Mouse (Mus musculus): ENCODE results near the gene Fcamr. TPM values are rescaled to one million over a fixed set of nuclear protein-coding genes. Genes with fewer than 3 reads are reported as not detected.

Gene Fcamr
- polyA plus RNA-seq, 1 experiment from 2014 or later: not detected

GRCm38 (mm10) chr1:130802976-130803375 lies 2.3 kb downstream of the Fcamr start:
- Histone ChIP-seq H3K9me3 (replicated peaks) (no peaks in the 10 kb centered on the region), H3K9ac (no peak overlapping the region), H3K4me2 (no peak overlapping the region), H3K36me3 (replicated peaks) (no peaks in the 10 kb centered on the region), H3K4me1 (replicated peaks) (no peaks in the 10 kb centered on the region), H3K4me3 (replicated peaks) (no peak overlapping the region), H3K27ac (replicated peaks) (no peak overlapping the region), H3K27me3 (no peaks in the 10 kb centered on the region)
- 47% methylated on average over 6 of the region's 6 CpGs for WGBS (ENCODE audit: insufficient replicate concordance)
- ATAC-seq (ENCODE audit: insufficient read depth): no peak

GRCm38 (mm10) chr1:130804279-130804678 lies 3.6 kb downstream of the Fcamr start:
- Histone ChIP-seq H3K4me2 (no peak overlapping the region), H3K9me3 (replicated peaks) (no peaks in the 10 kb centered on the region), H3K36me3 (replicated peaks) (no peaks in the 10 kb centered on the region), H3K4me3 (replicated peaks) (no peak overlapping the region), H3K27me3 (no peaks in the 10 kb centered on the region), H3K27ac (replicated peaks) (no peak overlapping the region), H3K9ac (no peak overlapping the region), H3K4me1 (replicated peaks) (no peaks in the 10 kb centered on the region)
- ATAC-seq (ENCODE audit: insufficient read depth): no peak
- WGBS (ENCODE audit: insufficient replicate concordance): 65% methylated on average over 6 of the region's 6 CpGs

DNA sequence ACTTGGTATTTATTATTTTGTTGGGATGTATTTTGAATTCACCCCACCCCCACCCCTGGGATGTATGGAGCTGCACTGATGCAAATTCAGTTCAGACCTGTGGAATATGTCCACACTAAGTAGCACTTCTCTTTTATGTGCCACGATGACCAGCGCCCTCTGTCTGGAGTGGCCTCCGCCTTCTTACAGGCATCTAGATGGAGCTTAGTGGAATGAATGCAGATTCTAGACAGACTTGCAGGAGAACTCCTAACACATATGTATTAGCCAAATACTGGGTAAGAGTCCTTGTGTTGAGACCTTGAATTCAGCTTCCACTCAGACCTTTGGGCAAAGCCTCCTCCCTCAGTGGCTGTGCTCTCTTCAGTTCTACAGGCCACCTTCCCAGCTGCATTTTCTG lies 10.2 kb downstream of the Fcamr start:
- Histone ChIP-seq H3K27me3 (no peaks in the 10 kb centered on the region), H3K27ac (replicated peaks) (no peak overlapping the region), H3K4me1 (replicated peaks) (no peaks in the 10 kb centered on the region), H3K9me3 (replicated peaks) (no peaks in the 10 kb centered on the region), H3K9ac (no peak overlapping the region), H3K36me3 (replicated peaks) (no peaks in the 10 kb centered on the region), H3K4me3 (replicated peaks) (no peak overlapping the region), H3K4me2 (no peak overlapping the region)
- no peak for ATAC-seq (ENCODE audit: insufficient read depth)
- 78% methylated on average over 3 of the region's 3 CpGs for WGBS (ENCODE audit: insufficient replicate concordance)

DNA sequence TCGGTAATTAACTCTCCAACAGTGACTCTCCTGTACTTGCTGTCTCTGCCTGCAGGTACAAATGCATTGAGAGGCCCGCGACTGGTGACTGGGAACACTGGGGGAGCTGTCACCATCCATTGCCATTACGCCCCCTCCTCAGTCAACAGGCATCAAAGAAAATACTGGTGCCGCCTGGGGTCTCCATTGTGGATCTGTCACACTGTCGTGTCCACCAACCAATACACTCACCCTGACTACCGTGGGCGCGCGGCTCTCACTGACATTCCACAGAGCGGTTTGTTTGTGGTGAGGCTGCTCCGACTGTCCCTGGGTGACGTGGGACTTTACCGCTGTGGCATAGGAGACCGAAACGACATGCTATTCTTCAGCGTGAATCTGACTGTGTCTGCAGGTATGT lies 10.6 kb downstream of the Fcamr start:
- WGBS (ENCODE audit: insufficient replicate concordance): 68% methylated on average over 17 of the region's 17 CpGs
- Histone ChIP-seq H3K27ac (replicated peaks) (no peak overlapping the region), H3K9ac (no peak overlapping the region), H3K9me3 (replicated peaks) (no peaks in the 10 kb centered on the region), H3K4me1 (replicated peaks) (no peaks in the 10 kb centered on the region), H3K4me3 (replicated peaks) (no peak overlapping the region), H3K4me2 (no peak overlapping the region), H3K27me3 (no peaks in the 10 kb centered on the region), H3K36me3 (replicated peaks) (no peaks in the 10 kb centered on the region)
- no peak for ATAC-seq (ENCODE audit: insufficient read depth)

- Histone ChIP-seq H3K4me1 (replicated peaks) (0 out of 2 replicates have a peak, but pooled peaks cover 11% of the 10 kb centered on the region), H3K4me3 (replicated peaks) (no peak overlapping the region), H3K9me3 (replicated peaks) (no peaks in the 10 kb centered on the region), H3K27me3 (no peaks in the 10 kb centered on the region), H3K4me2 (no peak overlapping the region), H3K27ac (replicated peaks) (no peak overlapping the region), H3K9ac (no peak overlapping the region), H3K36me3 (replicated peaks) (no peaks in the 10 kb centered on the region)
- ATAC-seq (ENCODE audit: insufficient read depth): no peak
- 24% methylated on average over 1 of the region's 1 CpGs for WGBS (ENCODE audit: insufficient replicate concordance)
Measured at GRCm38 (mm10) chr1:130819737-130820136, 19.0 kb downstream of the Fcamr start.

DNA sequence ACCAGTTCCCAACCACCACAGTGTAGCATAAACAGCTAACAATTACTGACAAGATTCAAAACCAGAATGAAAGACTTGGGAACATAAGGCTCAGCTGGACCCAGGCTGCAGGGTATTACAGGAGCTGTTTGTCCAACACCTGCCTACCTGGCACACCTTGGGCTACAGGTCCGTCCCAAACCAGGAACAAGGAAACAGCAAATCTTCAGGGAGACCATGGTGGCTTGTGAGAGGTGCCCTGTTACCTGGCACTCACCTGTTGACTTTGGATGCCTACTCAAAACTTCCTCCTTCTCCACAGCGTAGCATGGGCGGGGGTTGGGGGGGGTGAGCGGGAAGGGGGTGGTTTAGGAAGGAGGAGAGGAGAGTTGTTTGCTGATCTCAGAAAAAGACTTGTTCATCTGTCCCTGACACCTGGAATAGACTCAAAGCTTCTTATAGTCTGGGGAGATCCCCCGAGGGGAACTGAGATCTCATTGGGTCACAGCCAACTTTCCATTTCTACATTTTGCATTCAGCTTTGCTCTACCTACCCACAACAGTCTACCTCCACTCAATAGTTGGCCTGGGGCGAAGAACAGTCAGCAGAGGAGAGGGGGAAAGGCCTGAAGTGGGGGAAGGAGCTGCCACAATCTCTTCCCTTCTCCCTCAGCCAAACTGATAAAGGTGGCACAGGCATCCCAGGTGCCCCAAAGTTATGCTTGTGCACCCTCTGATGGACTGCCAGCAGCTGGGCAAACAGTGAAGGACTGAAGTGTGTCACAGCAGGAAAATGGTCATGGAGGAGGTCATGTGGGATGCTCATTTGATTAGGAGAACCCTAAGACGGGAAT lies 19.8 kb downstream of the Fcamr start:
- no peak for ATAC-seq (ENCODE audit: insufficient read depth)
- 55% methylated on average over 7 of the region's 7 CpGs for WGBS (ENCODE audit: insufficient replicate concordance)
- H3K27ac ChIP-seq (replicated peaks): peak overlapping the region; percentile 71; the same call in 1 of the 2 replicates

DNA sequence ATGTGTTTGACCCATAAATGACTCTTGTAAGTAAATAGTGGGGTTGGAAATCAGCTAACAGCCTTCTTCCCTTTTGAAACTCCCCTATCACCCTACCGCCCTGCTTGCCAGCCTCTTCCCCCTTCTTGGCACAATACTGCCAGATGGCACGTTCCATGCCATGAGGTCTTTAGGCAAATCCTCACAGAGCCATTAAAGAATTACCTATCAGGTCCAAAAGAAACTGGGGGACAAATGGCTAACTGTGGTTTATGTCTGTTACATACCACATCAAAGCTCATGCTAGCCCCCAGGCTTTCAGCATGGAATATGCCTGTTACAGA lies 20.4 kb downstream of the Fcamr start:
- Histone ChIP-seq H3K4me1 (replicated peaks) (0 out of 2 replicates have a peak, but pooled peaks cover 11% of the 10 kb centered on the region), H3K9ac (no peak overlapping the region), H3K27me3 (no peaks in the 10 kb centered on the region), H3K4me2 (no peak overlapping the region), H3K27ac (replicated peaks) (peak overlapping the region; percentile 71), H3K4me3 (replicated peaks) (no peak overlapping the region), H3K36me3 (replicated peaks) (no peaks in the 10 kb centered on the region), H3K9me3 (replicated peaks) (no peaks in the 10 kb centered on the region)
- no peak for ATAC-seq (ENCODE audit: insufficient read depth)
- 48% methylated on average over 2 of the region's 2 CpGs for WGBS (ENCODE audit: insufficient replicate concordance)

More for the DNA sequence above, 19.8 kb downstream of the Fcamr start:
- no peak overlapping the region for H3K4me3 ChIP-seq (replicated peaks)
- 0 out of 2 replicates have a peak, but pooled peaks cover 11% of the 10 kb centered on the region for H3K4me1 ChIP-seq (replicated peaks)
- H3K27me3 ChIP-seq: no peaks in the 10 kb centered on the region
- no peaks in the 10 kb centered on the region for H3K9me3 ChIP-seq (replicated peaks)
- H3K4me2 ChIP-seq: no peak overlapping the region
- H3K36me3 ChIP-seq (replicated peaks): no peaks in the 10 kb centered on the region
- no peak overlapping the region for H3K9ac ChIP-seq

GRCm38 (mm10) chr1:130821911-130822625 lies 21.4 kb downstream of the Fcamr start:
- peak; percentile 80 for ATAC-seq (ENCODE audit: insufficient read depth)
- H3K4me2 ChIP-seq: no peak overlapping the region
- H3K27ac ChIP-seq (replicated peaks): peak overlapping the region; percentile 71
- no peak overlapping the region for H3K9ac ChIP-seq
- H3K27me3 ChIP-seq: no peaks in the 10 kb centered on the region
- WGBS (ENCODE audit: insufficient replicate concordance): 50% methylated on average over 9 of the region's 9 CpGs
- H3K36me3 ChIP-seq (replicated peaks): no peaks in the 10 kb centered on the region
- no peak overlapping the region for H3K4me3 ChIP-seq (replicated peaks)
- H3K9me3 ChIP-seq (replicated peaks): no peaks in the 10 kb centered on the region
- H3K4me1 ChIP-seq (replicated peaks): 0 out of 2 replicates have a peak, but pooled peaks cover 11% of the 10 kb centered on the region

DNA sequence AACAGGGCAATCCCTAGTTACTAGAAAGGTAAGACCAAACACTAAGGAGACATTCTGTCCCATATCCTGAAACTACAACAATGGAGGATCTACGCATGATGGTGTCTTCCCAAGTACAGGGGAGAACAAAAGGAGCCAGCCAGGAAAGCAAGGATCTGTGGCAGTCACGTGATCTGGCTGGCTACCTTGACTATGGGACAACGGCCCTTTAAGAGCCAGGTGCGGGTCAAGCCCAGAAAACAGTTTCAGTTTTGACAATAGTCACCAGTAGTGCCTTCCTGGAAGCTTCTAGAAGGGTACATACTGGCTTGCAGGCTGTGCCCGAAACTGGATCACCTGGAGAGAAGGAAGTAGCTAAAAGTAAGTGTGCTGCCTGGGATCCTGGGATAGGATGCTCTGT lies 25.7 kb downstream of the Fcamr start, which contains the start of gene Pigr:
TSS of gene Pigr (plus strand) at position 237 of the 400 bp plus-strand sequence.
- no peaks in the 10 kb centered on the region for H3K9me3 ChIP-seq (replicated peaks)
- 63% methylated on average over 5 of the region's 5 CpGs for WGBS (ENCODE audit: insufficient replicate concordance)
- H3K4me1 ChIP-seq (replicated peaks): 0 out of 2 replicates have a peak, but pooled peaks cover 4% of the 10 kb centered on the region
- H3K4me3 ChIP-seq (replicated peaks): no peak within 1 kb of the TSS
- no peak within 1 kb of the TSS for H3K4me2 ChIP-seq
- H3K27me3 ChIP-seq: no peaks in the 10 kb centered on the region
- ATAC-seq (ENCODE audit: insufficient read depth): no peak
- H3K36me3 ChIP-seq (replicated peaks): no peaks in the 10 kb centered on the region
- H3K9ac ChIP-seq: no peak within 1 kb of the TSS
- H3K27ac ChIP-seq (replicated peaks): no peak within 1 kb of the TSS

GRCm38 (mm10) chr1:130828656-130829055 lies 28.0 kb downstream of the Fcamr start:
- WGBS (ENCODE audit: insufficient replicate concordance): 57% methylated on average over 4 of the region's 4 CpGs
- H3K27me3 ChIP-seq: no peaks in the 10 kb centered on the region
- no peaks in the 10 kb centered on the region for H3K36me3 ChIP-seq (replicated peaks)
- H3K27ac ChIP-seq (replicated peaks): no peak overlapping the region
- no peak overlapping the region for H3K9ac ChIP-seq
- H3K9me3 ChIP-seq (replicated peaks): no peaks in the 10 kb centered on the region
- no peaks in the 10 kb centered on the region for H3K4me1 ChIP-seq (replicated peaks)
- H3K4me3 ChIP-seq (replicated peaks): no peak overlapping the region
- ATAC-seq (ENCODE audit: insufficient read depth): no peak
- no peak overlapping the region for H3K4me2 ChIP-seq

Measured in liver, embryonic 15.5 days (tissue).